Mouse (Mus musculus) lung, embryonic 14.5 days (tissue): ENCODE measurements around the gene Pde4d. TPM values are rescaled to one million over a fixed set of nuclear protein-coding genes. Genes with fewer than 3 reads are reported as not detected.

Experiments
- ATAC-seq: fragments of 200-750 bp; cut with Nextera tagmentation; 2 replicates; pipeline ENCODE4 v1.8.0; 2017; ENCODE audit warnings: mild to moderate bottlenecking, moderate TSS enrichment, moderate library complexity; ENCODE audit not compliant: insufficient read depth
- DNase-seq: peaks from one replicate; pipeline ENCODE4 v3.0.0-alpha.2; 2015
- H3K27ac ChIP-seq: fragments of 300-500 bp; sonication (generic); 2 replicates; pipeline ENCODE4 v1.5.1; 2014; ENCODE audit warnings: low read depth, mild to moderate bottlenecking, moderate library complexity
- H3K27me3 ChIP-seq: fragments of 300-500 bp; sonication (generic); 2 replicates; pipeline ENCODE4 v1.6.1; 2014; ENCODE audit warnings: low read length, control low read depth; ENCODE audit not compliant: insufficient read depth
- H3K36me3 ChIP-seq: fragments of 300-500 bp; sonication (generic); 2 replicates; pipeline ENCODE4 v1.6.1; 2014; ENCODE audit warnings: control low read depth; ENCODE audit not compliant: insufficient read depth
- H3K4me1 ChIP-seq: fragments of 300-500 bp; sonication (generic); 2 replicates; pipeline ENCODE4 v1.6.1; 2014; ENCODE audit warnings: antibody characterized with exemption, control low read depth; ENCODE audit not compliant: insufficient read depth
- H3K4me2 ChIP-seq: fragments of 300-500 bp; sonication (generic); 2 replicates; pipeline ENCODE4 v1.6.1; 2014; ENCODE audit warnings: mild to moderate bottlenecking
- H3K4me3 ChIP-seq: fragments of 300-500 bp; sonication (generic); 2 replicates; pipeline ENCODE4 v1.5.1; 2014; ENCODE audit warnings: low read depth, low read length
- H3K9ac ChIP-seq: fragments of 300-500 bp; sonication (generic); 2 replicates; pipeline ENCODE4 v1.6.1; 2014
- H3K9me3 ChIP-seq: fragments of 300-500 bp; sonication (generic); 2 replicates; pipeline ENCODE4 v1.6.1; 2016; ENCODE audit warnings: low read depth, low read length, control low read depth
- CTCF ChIP-seq: IDR thresholded peaks from 2 replicates; pipeline ENCODE4 v1.5.1; 2016; ENCODE audit warnings: antibody characterized with exemption, low read depth
- WGBS: fragments of 180-500 bp; shearing (Covaris S2); extraction: QIAGEN DNeasy Blood & Tissue Kit; methylation state at CpG from one replicate; pipeline ENCODE4 v1.1.7; 2014; 5-methylcytosine and 5-hydroxymethylcytosine counted together
- polyA plus RNA-seq: library from polyadenylated mRNA; unstranded; fragments of >200 nt; fragmentation: Nextera tagmentation; extraction: Ambion mirVana; gene quantifications from 2 replicates; pipeline ENCODE4 v1.2.1, GENCODE M21; 2014

Pde4d gene
- polyA plus RNA-seq, 1 experiment from 2014 or later = 16.2 TPM

- H3K36me3 ChIP-seq = no peaks in the 10 kb centered on the region
- H3K9me3 ChIP-seq = no peaks in the 10 kb centered on the region
- no peak overlapping the region for H3K27ac ChIP-seq
- H3K4me3 ChIP-seq = no peak overlapping the region
- TF ChIP-seq CTCF = no peak
- H3K4me2 ChIP-seq = no peak overlapping the region
- ATAC-seq (no peak), DNase-seq (no peak)
- no peak overlapping the region for H3K9ac ChIP-seq
- no peaks in the 10 kb centered on the region for H3K4me1 ChIP-seq
- no peaks in the 10 kb centered on the region for H3K27me3 ChIP-seq
- WGBS = 83% methylated on average over 2 of the region's 2 CpGs
Measured at GRCm38 (mm10) chr13:109714581-109714980, 1264.8 kb downstream of the Pde4d start.

- no peaks in the 10 kb centered on the region for H3K36me3 ChIP-seq
- no peak for ATAC-seq
- H3K4me1 ChIP-seq = no peaks in the 10 kb centered on the region
- 30% methylated on average over 1 of the region's 1 CpGs for WGBS
- no peak overlapping the region for H3K4me3 ChIP-seq
- H3K4me2 ChIP-seq = no peak overlapping the region
- no peak overlapping the region for H3K27ac ChIP-seq
- no peaks in the 10 kb centered on the region for H3K27me3 ChIP-seq
- no peak for DNase-seq
- H3K9me3 ChIP-seq = no peaks in the 10 kb centered on the region
- H3K9ac ChIP-seq = no peak overlapping the region
- no peak for TF ChIP-seq CTCF
Measured at GRCm38 (mm10) chr13:109715321-109715720, 1265.6 kb downstream of the Pde4d start.

- Histone ChIP-seq H3K9ac (no peak overlapping the region), H3K36me3 (no peaks in the 10 kb centered on the region), H3K4me1 (no peaks in the 10 kb centered on the region), H3K27me3 (no peaks in the 10 kb centered on the region), H3K9me3 (no peaks in the 10 kb centered on the region), H3K27ac (no peak overlapping the region), H3K4me3 (no peak overlapping the region), H3K4me2 (no peak overlapping the region)
- no peak for ATAC-seq
- DNase-seq = peak; percentile 11
- TF ChIP-seq CTCF = no peak
- 67% methylated on average over 2 of the region's 2 CpGs for WGBS
Measured at GRCm38 (mm10) chr13:109720127-109720713, 1270.5 kb downstream of the Pde4d start.

- H3K9ac ChIP-seq = no peak overlapping the region
- no peaks in the 10 kb centered on the region for H3K9me3 ChIP-seq
- WGBS = 74% methylated on average over 6 of the region's 6 CpGs
- TF ChIP-seq CTCF = no peak
- H3K27ac ChIP-seq = no peak overlapping the region
- DNase-seq = no peak
- H3K4me3 ChIP-seq = no peak overlapping the region
- H3K27me3 ChIP-seq = no peaks in the 10 kb centered on the region
- H3K4me1 ChIP-seq = no peaks in the 10 kb centered on the region
- no peak overlapping the region for H3K4me2 ChIP-seq
- H3K36me3 ChIP-seq = no peaks in the 10 kb centered on the region
- ATAC-seq = no peak
Measured at GRCm38 (mm10) chr13:109722237-109723119, 1272.7 kb downstream of the Pde4d start.

- Histone ChIP-seq H3K27ac (no peak overlapping the region), H3K4me2 (no peak overlapping the region), H3K4me3 (no peak overlapping the region), H3K27me3 (no peaks in the 10 kb centered on the region), H3K4me1 (no peaks in the 10 kb centered on the region), H3K36me3 (no peaks in the 10 kb centered on the region), H3K9me3 (no peaks in the 10 kb centered on the region), H3K9ac (no peak overlapping the region)
- ATAC-seq (no peak), DNase-seq (no peak)
- WGBS = 60% methylated on average over 5 of the region's 5 CpGs
- TF ChIP-seq CTCF = no peak
Measured at GRCm38 (mm10) chr13:109727346-109727745, 1277.6 kb downstream of the Pde4d start.

- ATAC-seq = no peak
- Histone ChIP-seq H3K27me3 (no peaks in the 10 kb centered on the region), H3K4me1 (no peaks in the 10 kb centered on the region), H3K36me3 (no peaks in the 10 kb centered on the region), H3K9ac (no peak overlapping the region), H3K4me2 (no peak overlapping the region), H3K27ac (no peak overlapping the region), H3K4me3 (no peak overlapping the region), H3K9me3 (no peaks in the 10 kb centered on the region)
- WGBS = 86% methylated on average over 4 of the region's 4 CpGs
- no peak for DNase-seq
- TF ChIP-seq CTCF = no peak
Measured at GRCm38 (mm10) chr13:109729612-109730011, 1279.9 kb downstream of the Pde4d start.

GRCm38 (mm10) chr13:109732655-109733376, 1283.1 kb downstream of the Pde4d start:
- Histone ChIP-seq H3K27me3 (no peaks in the 10 kb centered on the region), H3K9ac (no peak overlapping the region), H3K36me3 (no peaks in the 10 kb centered on the region), H3K4me3 (no peak overlapping the region), H3K4me1 (no peaks in the 10 kb centered on the region), H3K27ac (no peak overlapping the region), H3K9me3 (no peaks in the 10 kb centered on the region), H3K4me2 (no peak overlapping the region)
- no peak for DNase-seq
- no peak for ATAC-seq
- TF ChIP-seq CTCF = no peak
- 73% methylated on average over 5 of the region's 5 CpGs for WGBS
